Mouse (Mus musculus): ENCODE results near the gene Slc38a6.

GRCm38 (mm10) chr12:73350982-73351381, 64.4 kb downstream of the Slc38a6 start:
- TF ChIP-seq CTCF (IDR thresholded peaks at IDR 0.05; ENCODE audit: low read depth): no peak
- no peak for TF ChIP-seq EP300 (IDR thresholded peaks at IDR 0.05; ENCODE audit: low read depth)

Measured in liver, postnatal 0 days (tissue).